Mouse (Mus musculus) E14TG2a.4 (cell line): ENCODE results near the gene Gm11099.

Experiments
- H3K27me3 ChIP-seq: 2 replicates; pipeline ENCODE4 v1.6.1; 2014; ENCODE audit warnings: low read length, control low read depth; ENCODE audit not compliant: insufficient read depth
- H3K36me3 ChIP-seq: 2 replicates; pipeline ENCODE4 v1.6.1; 2014; ENCODE audit warnings: low read length, control low read depth; ENCODE audit not compliant: insufficient read depth
- H3K4me1 ChIP-seq: replicated peaks from 2 replicates; pipeline ENCODE4 v1.6.1; 2014; ENCODE audit warnings: low read depth, low read length, control low read depth
- H3K4me3 ChIP-seq: replicated peaks from 2 replicates; pipeline ENCODE4 v1.5.1; 2014; ENCODE audit warnings: mild to moderate bottlenecking, low read length
- H3K9me3 ChIP-seq: 2 replicates; pipeline ENCODE4 v1.6.1; 2014; ENCODE audit warnings: low read length, control low read depth
- CTCF ChIP-seq: conservative IDR thresholded peaks from 2 replicates; pipeline ENCODE4 v1.5.1; 2014; ENCODE audit warnings: low read length
- NANOG ChIP-seq: IDR thresholded peaks from 2 replicates; pipeline ENCODE4 v1.6.1; 2014; ENCODE audit warnings: borderline replicate concordance, low read length, mixed read lengths
- POU5F1 ChIP-seq: IDR thresholded peaks from 2 replicates; pipeline ENCODE4 v1.6.1; 2014; ENCODE audit warnings: low read length, borderline replicate concordance

Gm11099 gene

DNA sequence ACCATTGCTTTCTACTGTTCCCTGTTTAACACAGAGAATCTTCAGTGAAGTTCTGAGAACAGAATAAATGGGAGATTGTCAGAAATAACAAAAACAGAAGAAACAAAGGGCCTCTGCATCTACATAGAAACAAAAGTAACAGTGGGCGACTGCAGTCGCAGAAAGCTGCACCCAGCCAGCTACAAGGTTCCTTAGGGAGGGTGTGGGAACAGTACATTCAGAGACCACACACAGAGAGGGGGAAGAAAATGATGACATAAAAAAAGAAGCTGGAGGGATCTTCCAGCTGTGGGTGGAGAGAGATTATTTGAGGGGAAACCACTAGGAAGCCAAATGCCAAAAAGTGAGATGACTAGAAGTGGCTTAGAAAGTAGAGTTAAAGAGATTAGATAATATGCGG lies 20.6 kb downstream of the Gm11099 start:
- Histone ChIP-seq H3K4me1 (peaks cover 18% of the 10 kb centered on the region), H3K9me3 (no peaks in the 10 kb centered on the region), H3K4me3 (no peak overlapping the region), H3K27me3 (no peaks in the 10 kb centered on the region), H3K36me3 (no peaks in the 10 kb centered on the region)
- TF ChIP-seq NANOG (no peak; the same call in 1 of the 2 replicates), CTCF (no peak), POU5F1 (no peak)

DNA sequence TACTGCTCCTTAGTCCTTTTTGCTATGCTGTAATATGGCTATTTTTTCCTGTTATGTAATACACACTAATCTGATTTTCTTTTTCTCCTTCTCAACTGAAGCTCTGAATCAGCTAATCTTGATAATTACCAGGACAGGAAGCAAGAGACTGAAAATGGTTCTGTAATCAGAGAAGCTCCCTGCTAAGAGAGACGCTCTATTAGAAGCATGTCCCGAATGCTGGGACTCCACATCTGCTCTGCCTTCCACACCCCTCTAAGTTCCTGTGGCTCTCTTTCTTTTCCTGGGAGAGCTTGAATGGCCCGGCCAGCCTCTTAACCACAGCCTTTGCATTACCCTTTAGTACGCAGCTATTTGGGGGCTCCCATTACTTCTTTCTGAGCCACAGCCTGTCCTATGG lies 45.8 kb downstream of the Gm11099 start:
- no peak overlapping the region for H3K4me3 ChIP-seq
- no peak for TF ChIP-seq POU5F1
- TF ChIP-seq CTCF: no peak
- TF ChIP-seq NANOG: no peak

DNA sequence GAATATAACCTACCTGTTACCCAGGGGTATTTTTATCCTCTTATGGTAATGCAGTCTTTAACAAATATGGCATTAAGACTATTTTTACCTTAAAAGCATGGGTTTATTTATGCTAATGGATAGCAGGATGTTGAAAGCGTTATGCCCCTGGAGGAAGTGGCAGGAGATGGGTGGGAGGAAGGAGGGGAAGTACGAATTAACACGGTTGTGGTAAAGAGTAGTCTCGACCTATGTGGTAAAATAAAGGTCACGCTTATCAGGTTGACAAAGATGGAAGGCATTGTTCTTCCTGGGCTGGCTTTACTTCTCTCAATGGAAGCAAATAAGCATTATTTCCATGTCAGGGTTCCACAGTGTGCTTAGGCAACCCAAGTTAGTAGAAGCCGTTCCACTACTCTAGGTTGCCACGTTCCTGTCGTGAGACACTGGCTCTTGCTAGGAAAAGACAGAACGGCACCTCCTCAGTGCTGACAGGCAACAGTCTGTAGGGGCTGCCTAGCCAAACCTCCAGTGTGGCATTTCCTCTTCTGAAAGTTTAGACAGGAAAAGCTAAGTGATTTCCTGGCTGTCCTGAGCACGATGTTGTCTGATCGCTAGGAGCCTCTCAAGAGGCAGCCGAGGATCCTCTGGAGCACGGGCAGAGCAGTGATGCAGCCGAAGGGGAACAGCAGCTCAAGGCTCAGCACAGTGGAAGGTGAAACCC lies 47.7 kb downstream of the Gm11099 start:
- Histone ChIP-seq H3K9me3 (peaks cover 14% of the 10 kb centered on the region), H3K4me1 (no peaks in the 10 kb centered on the region), H3K27me3 (no peaks in the 10 kb centered on the region), H3K36me3 (no peaks in the 10 kb centered on the region), H3K4me3 (no peak overlapping the region)
- TF ChIP-seq NANOG (no peak), POU5F1 (no peak), CTCF (no peak)

More for the DNA sequence above, 45.8 kb downstream of the Gm11099 start:
- no peaks in the 10 kb centered on the region for H3K36me3 ChIP-seq
- no peaks in the 10 kb centered on the region for H3K27me3 ChIP-seq
- H3K4me1 ChIP-seq: no peaks in the 10 kb centered on the region
- peaks cover 14% of the 10 kb centered on the region for H3K9me3 ChIP-seq

DNA sequence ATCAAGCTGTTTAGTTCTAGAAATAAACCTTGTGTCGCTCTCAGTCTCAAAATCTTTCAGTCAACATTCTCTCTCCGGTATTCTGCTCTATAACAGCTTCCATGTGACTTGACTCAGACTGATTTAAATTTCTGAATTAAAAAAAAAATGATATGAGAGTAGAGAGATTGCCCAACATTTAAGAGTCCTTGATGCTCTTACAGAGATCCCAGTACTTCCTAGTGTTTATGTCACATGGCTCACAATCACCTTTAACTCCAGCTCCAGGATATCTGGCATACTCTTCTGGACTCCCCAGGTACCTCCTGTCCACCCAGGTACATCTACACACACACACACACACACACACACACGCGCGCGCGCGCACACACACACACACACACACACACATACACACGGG lies 53.1 kb downstream of the Gm11099 start:
- no peak for TF ChIP-seq NANOG
- TF ChIP-seq POU5F1: no peak
- TF ChIP-seq CTCF: no peak
- H3K36me3 ChIP-seq: no peaks in the 10 kb centered on the region
- peaks cover 7% of the 10 kb centered on the region; the same call in 1 of the 2 replicates for H3K9me3 ChIP-seq
- no peak overlapping the region for H3K4me3 ChIP-seq
- no peaks in the 10 kb centered on the region for H3K4me1 ChIP-seq
- H3K27me3 ChIP-seq: no peaks in the 10 kb centered on the region

DNA sequence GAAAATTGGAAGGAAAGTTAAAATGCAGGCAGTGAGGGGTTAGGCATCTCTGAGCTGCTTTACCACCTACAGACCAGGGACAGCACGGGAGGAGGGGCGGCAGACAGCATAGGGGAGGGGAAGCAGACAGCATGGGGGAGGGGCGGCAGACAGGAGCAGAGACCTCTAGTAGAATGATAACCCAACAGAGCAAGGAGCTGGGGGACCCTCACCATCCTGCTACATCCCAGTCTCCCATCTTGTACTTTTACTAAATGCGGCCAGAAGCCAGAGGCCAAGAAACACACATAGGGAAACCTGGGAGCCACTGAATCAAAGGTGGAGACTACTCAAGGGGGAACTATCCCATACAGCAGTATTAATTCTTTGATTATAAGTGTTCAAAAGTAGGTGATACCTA lies 59.1 kb downstream of the Gm11099 start:
- Histone ChIP-seq H3K27me3 (no peaks in the 10 kb centered on the region), H3K9me3 (no peaks in the 10 kb centered on the region; the same call in 1 of the 2 replicates), H3K4me3 (no peak overlapping the region), H3K36me3 (no peaks in the 10 kb centered on the region), H3K4me1 (no peaks in the 10 kb centered on the region)
- TF ChIP-seq POU5F1: no peak
- no peak for TF ChIP-seq NANOG
- TF ChIP-seq CTCF: no peak

DNA sequence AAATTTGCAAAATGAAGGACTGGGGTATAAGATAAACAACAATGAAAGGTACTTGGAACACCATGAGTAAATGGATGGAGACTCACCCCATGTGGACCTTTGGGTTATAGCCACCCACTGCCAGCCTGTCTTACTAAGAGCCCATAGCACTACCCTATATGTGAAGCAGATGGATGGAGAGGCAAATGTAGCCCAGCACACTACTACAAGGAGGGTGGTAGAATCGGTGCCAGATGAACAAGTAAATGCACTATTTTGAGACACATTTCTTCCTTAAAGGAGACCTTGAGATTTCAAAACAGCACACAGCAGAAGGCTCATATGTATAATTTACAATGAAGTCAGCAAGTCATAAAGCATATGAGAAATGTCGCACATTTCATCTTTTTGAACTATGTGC lies 66.3 kb downstream of the Gm11099 start:
- no peaks in the 10 kb centered on the region for H3K27me3 ChIP-seq
- H3K4me3 ChIP-seq: no peak overlapping the region
- H3K9me3 ChIP-seq: peaks cover 5% of the 10 kb centered on the region; the same call in 1 of the 2 replicates
- TF ChIP-seq POU5F1 (no peak), NANOG (no peak), CTCF (no peak)
- no peaks in the 10 kb centered on the region for H3K4me1 ChIP-seq
- H3K36me3 ChIP-seq: no peaks in the 10 kb centered on the region

DNA sequence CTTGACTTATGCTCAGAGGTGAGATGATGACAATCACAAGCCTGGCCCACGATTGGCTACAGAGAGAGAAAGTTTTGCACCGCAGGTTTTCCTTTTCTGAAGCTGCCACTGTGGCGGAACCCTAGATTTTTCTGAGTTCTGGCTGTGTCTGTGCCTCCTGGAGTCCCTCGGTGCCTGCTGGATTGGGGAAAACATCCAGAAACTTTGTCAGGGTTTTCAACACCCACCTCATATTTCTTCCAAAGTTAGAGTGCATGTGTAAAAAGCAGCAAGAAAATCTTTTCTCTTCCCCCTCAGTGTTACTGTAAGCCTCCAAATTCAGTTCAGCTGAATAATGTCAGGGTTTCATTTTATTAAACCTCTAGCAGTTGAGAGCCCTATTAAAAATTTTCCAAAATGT lies 82.1 kb downstream of the Gm11099 start:
- no peak for TF ChIP-seq POU5F1
- TF ChIP-seq CTCF: no peak
- no peak for TF ChIP-seq NANOG
- no peak overlapping the region for H3K4me3 ChIP-seq
- no peaks in the 10 kb centered on the region for H3K27me3 ChIP-seq
- H3K9me3 ChIP-seq: no peaks in the 10 kb centered on the region
- H3K4me1 ChIP-seq: no peaks in the 10 kb centered on the region
- H3K36me3 ChIP-seq: no peaks in the 10 kb centered on the region

DNA sequence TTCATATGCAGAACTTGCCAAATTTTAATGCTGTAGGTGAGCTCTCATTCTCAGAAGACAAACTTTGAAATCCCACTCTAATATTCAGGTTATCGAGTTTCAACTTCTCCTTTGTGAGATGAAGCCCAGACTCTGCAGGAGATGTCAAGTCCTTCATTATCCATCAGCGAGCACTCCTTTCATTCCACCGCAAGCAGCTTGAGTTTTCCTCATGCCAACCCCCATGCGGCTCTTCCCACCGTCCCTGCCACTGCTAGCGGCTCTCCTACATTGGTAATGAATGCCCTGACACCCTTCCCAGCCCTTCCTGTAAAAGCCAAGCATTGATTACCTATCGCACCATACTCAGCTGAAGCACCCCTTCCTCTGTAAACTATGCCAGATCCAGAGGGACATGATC lies 89.6 kb downstream of the Gm11099 start:
- Histone ChIP-seq H3K27me3 (no peaks in the 10 kb centered on the region), H3K9me3 (no peaks in the 10 kb centered on the region)
- TF ChIP-seq POU5F1 (no peak), CTCF (no peak), NANOG (no peak)

DNA sequence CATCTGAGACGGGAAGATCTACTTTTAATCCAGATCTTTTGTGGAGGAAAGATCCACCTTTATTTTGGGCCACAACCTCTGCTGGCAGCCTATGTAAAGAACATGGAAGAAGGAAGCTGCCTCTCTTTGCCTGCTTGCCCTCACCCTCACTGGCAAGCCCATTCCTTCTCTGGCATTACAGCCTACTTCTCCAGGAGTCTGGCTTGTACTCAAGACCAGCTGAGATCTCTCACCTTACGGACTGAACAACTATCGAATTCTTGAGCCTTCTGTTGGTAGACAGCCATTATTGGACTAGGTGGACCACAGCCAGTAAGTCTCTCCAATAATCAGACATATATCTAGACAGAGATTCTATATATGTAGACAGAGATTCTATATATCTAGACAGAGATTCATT lies 92.9 kb downstream of the Gm11099 start:
- TF ChIP-seq POU5F1 (no peak), CTCF (no peak), NANOG (no peak)
- Histone ChIP-seq H3K9me3 (no peaks in the 10 kb centered on the region), H3K36me3 (no peaks in the 10 kb centered on the region), H3K4me3 (no peak overlapping the region), H3K27me3 (no peaks in the 10 kb centered on the region), H3K4me1 (0 out of 2 replicates have a peak, but pooled peaks cover 5% of the 10 kb centered on the region)

More for the DNA sequence above, 89.6 kb downstream of the Gm11099 start:
- no peaks in the 10 kb centered on the region for H3K36me3 ChIP-seq
- H3K4me3 ChIP-seq: no peak overlapping the region
- no peaks in the 10 kb centered on the region for H3K4me1 ChIP-seq
